Mouse (Mus musculus): Measurements from ENCODE around the gene Aamp.

The Aamp gene

GRCm38 (mm10) chr1:74296477-74296876 lies 11.9 kb upstream of the Aamp start:
- Histone ChIP-seq H3K9me3 (ENCODE audit: low read length) (no peaks in the 10 kb centered on the region), H3K27me3 (ENCODE audit: insufficient read depth, low read length) (no peaks in the 10 kb centered on the region), H3K4me1 (replicated peaks; ENCODE audit: low read depth, low read length) (peaks cover 58% of the 10 kb centered on the region), H3K4me3 (replicated peaks; ENCODE audit: low read length) (no peak overlapping the region), H3K36me3 (ENCODE audit: insufficient read depth, low read length) (peaks cover 76% of the 10 kb centered on the region)
- no peak for TF ChIP-seq CTCF (conservative IDR thresholded peaks at IDR 0.05; ENCODE audit: low read length)
- no peak for TF ChIP-seq NANOG (IDR thresholded peaks at IDR 0.05; ENCODE audit: borderline replicate concordance, low read length)
- TF ChIP-seq POU5F1 (IDR thresholded peaks at IDR 0.05; ENCODE audit: borderline replicate concordance, low read length), result no peak

- no peaks in the 10 kb centered on the region for H3K9me3 ChIP-seq (ENCODE audit: low read length)
- no peak overlapping the region for H3K4me3 ChIP-seq (replicated peaks; ENCODE audit: low read length)
- peaks cover 80% of the 10 kb centered on the region for H3K36me3 ChIP-seq (ENCODE audit: insufficient read depth, low read length)
- H3K27me3 ChIP-seq (ENCODE audit: insufficient read depth, low read length), result no peaks in the 10 kb centered on the region
- H3K4me1 ChIP-seq (replicated peaks; ENCODE audit: low read depth, low read length), result peaks cover 55% of the 10 kb centered on the region
- no peak for TF ChIP-seq POU5F1 (IDR thresholded peaks at IDR 0.05; ENCODE audit: borderline replicate concordance, low read length)
- no peak for TF ChIP-seq NANOG (IDR thresholded peaks at IDR 0.05; ENCODE audit: borderline replicate concordance, low read length)
- no peak for TF ChIP-seq CTCF (conservative IDR thresholded peaks at IDR 0.05; ENCODE audit: low read length)
These were observed 11.1 kb upstream of the Aamp start for GRCm38 (mm10) chr1:74295456-74296171.

GRCm38 (mm10) chr1:74294733-74295455 lies 10.4 kb upstream of the Aamp start:
- H3K36me3 ChIP-seq (ENCODE audit: insufficient read depth, low read length), result peaks cover 87% of the 10 kb centered on the region
- peaks cover 56% of the 10 kb centered on the region for H3K4me1 ChIP-seq (replicated peaks; ENCODE audit: low read depth, low read length)
- TF ChIP-seq POU5F1 (IDR thresholded peaks at IDR 0.05; ENCODE audit: borderline replicate concordance, low read length) (no peak), CTCF (conservative IDR thresholded peaks at IDR 0.05; ENCODE audit: low read length) (no peak), NANOG (IDR thresholded peaks at IDR 0.05; ENCODE audit: borderline replicate concordance, low read length) (no peak)
- H3K9me3 ChIP-seq (ENCODE audit: low read length), result no peaks in the 10 kb centered on the region
- no peak overlapping the region for H3K4me3 ChIP-seq (replicated peaks; ENCODE audit: low read length)
- H3K27me3 ChIP-seq (ENCODE audit: insufficient read depth, low read length), result no peaks in the 10 kb centered on the region

GRCm38 (mm10) chr1:74294090-74294643 lies 9.6 kb upstream of the Aamp start:
- Histone ChIP-seq H3K9me3 (ENCODE audit: low read length) (no peaks in the 10 kb centered on the region), H3K36me3 (ENCODE audit: insufficient read depth, low read length) (peaks cover 93% of the 10 kb centered on the region), H3K4me1 (replicated peaks; ENCODE audit: low read depth, low read length) (peaks cover 51% of the 10 kb centered on the region), H3K27me3 (ENCODE audit: insufficient read depth, low read length) (no peaks in the 10 kb centered on the region), H3K4me3 (replicated peaks; ENCODE audit: low read length) (no peak overlapping the region)
- TF ChIP-seq NANOG (IDR thresholded peaks at IDR 0.05; ENCODE audit: borderline replicate concordance, low read length) (no peak), POU5F1 (IDR thresholded peaks at IDR 0.05; ENCODE audit: borderline replicate concordance, low read length) (no peak), CTCF (conservative IDR thresholded peaks at IDR 0.05; ENCODE audit: low read length) (no peak)

- Histone ChIP-seq H3K27me3 (ENCODE audit: insufficient read depth, low read length) (no peaks in the 10 kb centered on the region), H3K4me3 (replicated peaks; ENCODE audit: low read length) (no peak overlapping the region), H3K9me3 (ENCODE audit: low read length) (no peaks in the 10 kb centered on the region), H3K4me1 (replicated peaks; ENCODE audit: low read depth, low read length) (peaks cover 47% of the 10 kb centered on the region), H3K36me3 (ENCODE audit: insufficient read depth, low read length) (peaks cover 94% of the 10 kb centered on the region)
- TF ChIP-seq CTCF (conservative IDR thresholded peaks at IDR 0.05; ENCODE audit: low read length) (no peak), POU5F1 (IDR thresholded peaks at IDR 0.05; ENCODE audit: borderline replicate concordance, low read length) (no peak), NANOG (IDR thresholded peaks at IDR 0.05; ENCODE audit: borderline replicate concordance, low read length) (no peak)
These were observed 8.9 kb upstream of the Aamp start for GRCm38 (mm10) chr1:74293306-74293960.

GRCm38 (mm10) chr1:74292331-74293020 lies 7.9 kb upstream of the Aamp start:
- Histone ChIP-seq H3K9me3 (ENCODE audit: low read length) (no peaks in the 10 kb centered on the region), H3K4me3 (replicated peaks; ENCODE audit: low read length) (no peak overlapping the region), H3K4me1 (replicated peaks; ENCODE audit: low read depth, low read length) (peaks cover 49% of the 10 kb centered on the region), H3K36me3 (ENCODE audit: insufficient read depth, low read length) (peaks cover 95% of the 10 kb centered on the region), H3K27me3 (ENCODE audit: insufficient read depth, low read length) (no peaks in the 10 kb centered on the region)
- no peak for TF ChIP-seq NANOG (IDR thresholded peaks at IDR 0.05; ENCODE audit: borderline replicate concordance, low read length)
- TF ChIP-seq CTCF (conservative IDR thresholded peaks at IDR 0.05; ENCODE audit: low read length), result no peak
- TF ChIP-seq POU5F1 (IDR thresholded peaks at IDR 0.05; ENCODE audit: borderline replicate concordance, low read length), result no peak

GRCm38 (mm10) chr1:74290141-74290540 lies 5.6 kb upstream of the Aamp start:
- peaks cover 45% of the 10 kb centered on the region for H3K4me1 ChIP-seq (replicated peaks; ENCODE audit: low read depth, low read length)
- peaks cover 85% of the 10 kb centered on the region for H3K36me3 ChIP-seq (ENCODE audit: insufficient read depth, low read length)
- H3K27me3 ChIP-seq (ENCODE audit: insufficient read depth, low read length), result no peaks in the 10 kb centered on the region
- H3K4me3 ChIP-seq (replicated peaks; ENCODE audit: low read length), result no peak overlapping the region
- no peaks in the 10 kb centered on the region for H3K9me3 ChIP-seq (ENCODE audit: low read length)
- TF ChIP-seq POU5F1 (IDR thresholded peaks at IDR 0.05; ENCODE audit: borderline replicate concordance, low read length), result no peak
- no peak for TF ChIP-seq CTCF (conservative IDR thresholded peaks at IDR 0.05; ENCODE audit: low read length)
- no peak for TF ChIP-seq NANOG (IDR thresholded peaks at IDR 0.05; ENCODE audit: borderline replicate concordance, low read length)

Measured in E14TG2a.4 (cell line).